Mouse (Mus musculus) stomach, postnatal 0 days (tissue): ENCODE measurements around the gene Myh7b.

Source experiments
- CTCF ChIP-seq: IDR thresholded peaks from 2 replicates; pipeline ENCODE4 v1.5.1; 2016; ENCODE audit warnings: antibody characterized with exemption, low read depth, mild to moderate bottlenecking, moderate library complexity
- EP300 ChIP-seq: optimal IDR thresholded peaks from 2 replicates; pipeline ENCODE3; 2016; ENCODE audit warnings: antibody characterized with exemption

DNA sequence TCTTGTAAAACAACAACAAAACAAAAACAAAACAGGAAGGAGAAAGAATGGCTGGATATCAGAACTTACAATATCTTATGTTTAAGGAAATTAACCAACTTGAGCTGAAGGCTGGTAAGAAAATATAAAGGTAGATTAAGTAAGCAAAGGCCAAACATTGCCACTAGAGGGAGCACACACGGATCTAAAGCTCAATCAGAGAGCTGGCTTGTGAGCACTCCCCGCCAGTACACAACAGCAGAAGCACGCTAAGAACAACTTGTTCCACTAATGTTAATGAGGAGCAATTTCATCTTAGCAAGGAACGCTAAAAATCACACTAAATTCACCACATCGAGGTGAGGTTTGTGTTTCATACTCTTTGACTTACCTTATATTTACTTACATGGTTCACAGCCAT is 52.1 kb downstream of the Myh7b start:
- TF ChIP-seq CTCF (peak; percentile 82), EP300 (no peak)
